Mouse (Mus musculus) c-Kit-positive CD71-positive TER-119-positive erythroid progenitor cells, embryonic 14.5 days (primary cell): ENCODE results near the gene Cox17.

ENCODE experiments used
- DNase-seq: peaks from one replicate; pipeline ENCODE4 v3.0.0-alpha.2; 2013; ENCODE audit warnings: low spot score

The Cox17 gene

DNA sequence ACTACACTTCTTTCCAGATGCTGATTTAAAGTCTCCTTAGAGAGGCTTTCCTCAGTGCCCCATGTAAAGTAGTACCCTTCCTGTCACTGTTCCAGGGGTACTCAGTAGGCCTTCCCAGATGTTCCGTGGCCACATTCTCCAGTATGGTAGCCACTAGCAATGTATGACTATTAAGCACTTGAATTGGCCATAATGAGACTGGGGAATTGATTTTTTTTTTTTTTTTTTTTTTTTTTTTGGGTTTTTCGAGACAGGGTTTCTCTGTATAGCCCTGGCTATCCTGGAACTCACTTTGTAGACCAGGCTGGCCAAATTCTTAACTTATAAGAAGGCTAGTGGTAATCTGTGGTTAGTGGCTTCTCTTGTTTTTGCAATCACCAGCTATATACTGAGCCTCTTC lies 3.1 kb downstream of the Cox17 start:
- no peak for DNase-seq

- peak; percentile 52 for DNase-seq
These were observed 3.6 kb downstream of the Cox17 start for GRCm38 (mm10) chr16:38350361-38350855.

- DNase-seq = no peak
These were observed 4.1 kb downstream of the Cox17 start for GRCm38 (mm10) chr16:38350939-38351338.

DNA sequence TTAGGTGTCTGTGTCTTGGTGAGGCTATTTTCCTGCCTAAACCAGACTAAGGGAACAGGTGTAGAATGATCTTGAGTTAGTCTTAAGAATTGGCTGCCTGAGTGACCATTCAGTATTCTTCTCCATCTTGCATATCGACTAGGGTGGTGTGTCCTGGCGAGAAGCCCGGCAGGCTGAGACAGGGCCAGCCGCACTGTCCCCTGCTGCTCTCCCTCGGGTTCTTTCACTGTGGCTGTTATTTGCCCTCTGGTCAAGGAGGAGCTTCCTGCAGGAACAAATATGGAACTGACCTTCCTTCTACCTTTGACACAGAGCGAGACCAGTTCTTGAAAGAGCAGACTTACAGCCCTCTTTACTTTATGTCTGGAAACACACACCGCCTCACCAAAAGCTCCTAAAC lies 5.2 kb downstream of the Cox17 start:
- DNase-seq = no peak

DNA sequence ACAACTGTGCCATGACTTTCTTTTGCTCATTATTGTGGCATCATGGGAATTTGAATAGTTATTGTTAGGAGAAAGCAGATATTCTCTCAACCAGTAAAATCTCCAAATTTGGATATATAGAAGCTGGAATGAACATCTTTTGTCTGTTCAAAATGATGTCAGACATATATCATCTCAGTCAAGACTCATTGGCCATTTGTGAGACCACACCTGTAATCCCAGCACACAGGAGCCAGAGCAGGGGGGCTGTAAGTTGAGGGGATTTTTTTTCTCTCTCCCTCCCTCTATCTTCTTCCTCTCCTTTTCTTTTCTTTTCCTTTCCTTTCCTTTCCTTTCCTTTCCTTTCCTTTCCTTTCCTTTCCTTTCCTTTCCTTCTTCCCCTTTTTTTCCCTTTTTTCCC lies 6.1 kb downstream of the Cox17 start:
- no peak for DNase-seq

DNA sequence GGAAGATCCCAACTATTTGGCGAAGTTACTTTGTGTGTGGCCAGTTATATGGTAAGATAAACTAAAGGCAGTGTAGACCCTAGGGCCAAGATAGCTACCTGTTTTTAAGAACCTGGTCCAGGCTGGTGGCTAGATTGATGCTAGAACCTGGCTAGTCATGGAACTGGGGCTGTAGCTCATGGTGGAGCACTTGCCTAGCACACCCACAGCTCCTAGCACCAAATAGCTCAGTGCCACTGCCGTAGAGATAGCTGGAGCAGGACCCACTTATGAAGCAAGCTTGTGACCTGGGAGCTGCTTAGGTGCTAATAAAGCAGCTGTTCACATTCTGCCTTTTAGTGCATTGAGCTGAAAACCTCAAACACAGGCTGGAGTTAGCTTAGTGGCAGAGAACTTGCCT lies 6.9 kb downstream of the Cox17 start:
- DNase-seq = no peak

GRCm38 (mm10) chr16:38354185-38354913 lies 7.6 kb downstream of the Cox17 start:
- DNase-seq = no peak

- no peak for DNase-seq
These were observed 11.5 kb downstream of the Cox17 start for GRCm38 (mm10) chr16:38358256-38358812.

DNA sequence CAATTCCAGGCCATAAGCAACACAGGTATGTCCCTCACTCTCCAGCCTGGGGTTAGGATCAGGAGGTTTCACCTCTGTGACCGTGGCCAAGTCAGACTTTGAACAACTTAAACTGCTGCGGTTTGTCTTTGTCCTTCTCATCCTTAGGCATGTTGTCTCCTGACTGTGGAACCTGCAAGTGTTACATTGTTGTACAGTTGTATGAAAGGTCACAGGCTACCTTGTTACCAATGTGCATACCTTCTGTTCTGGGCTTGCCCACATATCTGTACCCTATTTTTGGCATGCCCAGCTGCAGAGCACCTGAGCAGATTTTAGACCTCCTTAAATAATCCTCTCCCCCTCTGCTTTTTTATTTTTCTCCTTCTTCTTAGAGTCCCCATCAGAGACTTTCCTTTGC lies 12.4 kb downstream of the Cox17 start:
- DNase-seq = no peak

GRCm38 (mm10) chr16:38359857-38360256 lies 13.1 kb downstream of the Cox17 start:
- DNase-seq = no peak

- no peak for DNase-seq
These were observed 13.5 kb downstream of the Cox17 start for GRCm38 (mm10) chr16:38360317-38360716.

DNA sequence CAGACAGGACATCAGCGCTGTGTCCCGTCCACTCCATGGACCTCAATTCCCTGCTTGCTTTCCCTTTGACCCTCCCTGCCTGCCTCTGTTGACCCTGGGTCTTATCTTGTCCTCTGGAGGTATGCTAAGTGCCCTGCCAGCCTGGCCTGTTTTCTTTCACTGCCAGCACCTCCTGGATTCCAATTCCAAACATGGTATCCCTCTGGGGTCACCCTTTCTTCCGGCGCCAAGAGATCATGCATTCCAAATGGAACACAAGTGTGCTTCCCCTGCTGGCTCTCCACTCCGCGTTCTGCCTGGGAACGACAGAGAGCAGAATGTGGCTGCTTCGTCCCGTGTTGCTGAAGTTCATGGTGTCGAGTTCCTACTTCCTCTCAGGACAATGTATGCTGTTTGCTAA lies 15.1 kb downstream of the Cox17 start, which contains the start of gene Popdc2:
Popdc2 (plus strand) TSS at position 277 of the 400 bp plus-strand sequence.
- DNase-seq = no peak

DNA sequence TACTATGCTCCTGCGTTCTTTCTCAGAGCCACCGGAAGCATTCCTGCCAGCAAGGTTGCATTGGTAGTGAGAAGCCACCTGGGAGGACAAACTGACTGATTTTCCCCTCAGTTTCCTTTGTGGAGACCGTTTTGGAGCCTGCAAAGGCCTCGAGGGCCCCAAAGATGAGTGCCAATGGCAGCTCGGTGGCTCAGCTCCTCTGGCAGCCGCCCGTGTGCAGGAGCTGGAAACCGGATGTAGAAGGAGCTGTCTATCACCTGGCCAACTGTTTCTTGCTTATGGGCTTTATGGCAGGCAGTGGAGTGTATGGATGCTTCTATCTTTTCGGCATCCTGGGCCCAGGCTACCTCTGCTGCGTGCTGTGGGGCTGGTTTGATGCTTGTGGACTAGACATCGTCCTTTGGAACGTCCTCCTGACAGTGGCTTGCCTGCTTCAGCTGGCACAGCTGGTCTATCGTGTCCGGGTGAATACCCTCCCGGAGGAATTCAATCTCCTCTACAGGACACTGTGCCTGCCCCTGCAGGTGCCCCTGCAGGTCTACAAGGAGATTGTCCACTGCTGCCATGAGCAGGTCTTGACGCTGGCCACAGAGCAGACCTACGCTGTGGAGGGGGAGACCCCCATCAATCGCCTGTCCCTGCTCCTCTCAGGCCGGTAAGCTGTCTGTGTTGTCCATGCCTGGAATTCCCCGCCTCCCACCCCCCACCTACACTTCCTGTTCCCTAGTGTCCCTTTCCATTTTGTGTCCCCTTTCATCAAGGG lies 15.9 kb downstream of the Cox17 start:
- DNase-seq = no peak

DNA sequence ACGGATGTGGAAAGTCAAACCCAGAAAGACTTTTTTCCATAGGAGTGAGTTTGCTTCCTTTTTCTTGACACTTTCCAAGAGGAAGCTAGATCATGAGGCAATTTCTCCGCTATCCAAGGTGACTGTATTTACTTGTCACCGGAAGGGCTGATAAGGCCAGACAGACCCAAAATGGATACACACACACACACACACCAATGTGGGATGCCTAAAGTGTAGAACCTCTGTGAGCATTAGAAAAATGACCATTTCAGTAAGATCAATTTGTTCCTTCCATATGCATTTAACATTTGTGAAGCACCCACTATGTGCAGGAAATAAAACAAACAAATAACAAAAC lies 16.4 kb downstream of the Cox17 start:
- DNase-seq = no peak

DNA sequence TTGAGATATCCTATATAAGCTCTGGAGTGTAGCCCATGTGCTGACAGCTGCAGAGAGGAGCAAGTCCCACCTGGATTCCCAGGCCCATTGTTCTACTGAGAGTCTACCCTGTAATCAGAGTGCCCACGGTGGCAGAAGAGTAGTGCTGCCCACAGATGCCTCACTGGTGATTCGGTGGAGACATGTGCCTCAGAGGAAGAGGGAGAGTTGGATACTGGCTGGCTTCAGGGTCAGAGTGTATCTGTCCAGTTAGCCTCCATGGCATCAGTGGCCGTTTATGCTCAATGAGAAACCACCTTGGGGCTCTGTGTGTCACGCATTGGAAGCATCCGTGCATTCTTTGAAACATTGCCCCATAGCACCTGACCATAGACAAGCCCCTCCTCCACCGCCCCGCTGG lies 16.9 kb downstream of the Cox17 start:
- no peak for DNase-seq

GRCm38 (mm10) chr16:38365390-38365789 lies 18.6 kb downstream of the Cox17 start:
- no peak for DNase-seq

DNA sequence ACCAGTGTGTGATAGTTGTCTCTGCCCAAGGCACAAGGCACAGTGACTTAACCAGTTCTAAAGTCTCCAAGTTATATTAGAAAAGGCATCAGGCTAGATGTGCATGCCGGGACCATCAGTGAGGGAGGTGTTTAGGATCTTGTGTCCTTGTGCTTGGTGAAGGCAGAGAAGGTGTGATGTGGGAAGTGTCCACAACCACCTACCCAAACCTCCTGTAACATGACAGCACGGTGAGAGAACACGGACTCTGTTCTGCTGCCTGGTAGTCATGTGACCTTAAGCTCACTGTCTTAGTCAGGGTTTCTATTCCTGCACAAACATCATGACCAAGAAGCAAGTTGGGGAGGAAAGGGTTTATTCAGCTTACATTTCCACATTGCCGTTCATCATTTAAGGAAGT lies 19.4 kb downstream of the Cox17 start:
- DNase-seq = no peak

DNA sequence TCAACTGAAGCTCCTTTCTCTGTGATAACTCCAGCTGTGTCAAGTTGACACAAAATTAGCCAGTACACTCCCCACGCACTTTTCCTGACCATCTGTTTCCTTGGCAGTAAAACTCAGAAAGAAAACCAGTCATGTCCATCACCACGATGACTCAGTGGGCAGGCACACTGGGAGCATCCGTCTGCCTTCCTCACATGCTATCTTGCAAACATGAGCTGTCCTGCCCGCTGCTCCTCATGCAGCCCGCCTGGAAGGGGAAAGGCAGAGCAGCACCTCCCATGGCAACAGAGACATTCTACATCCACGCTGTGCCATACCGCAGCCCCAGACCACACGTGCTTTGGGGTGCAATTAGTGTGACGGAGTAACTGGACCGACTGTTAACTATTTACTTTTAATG lies 21.5 kb downstream of the Cox17 start:
- DNase-seq = no peak

DNA sequence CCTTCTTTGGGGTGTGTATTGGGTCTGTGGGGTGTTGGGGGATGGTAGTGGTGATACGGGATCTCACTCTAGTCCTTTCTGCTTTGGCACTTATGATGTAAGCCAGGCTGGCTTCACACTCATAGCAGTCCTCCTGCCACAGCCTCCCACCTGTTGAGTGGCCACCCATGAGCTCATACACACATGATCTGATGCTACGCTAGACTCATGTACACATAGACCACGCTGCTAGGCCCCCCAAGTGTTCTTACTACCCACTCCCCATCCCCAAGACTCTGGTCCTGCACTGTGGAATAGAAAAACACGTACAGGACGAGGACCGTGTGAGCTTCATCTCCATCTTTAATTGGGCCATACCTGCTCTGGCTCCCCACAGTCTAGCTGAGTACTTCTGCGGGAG lies 22.2 kb downstream of the Cox17 start:
- DNase-seq = no peak

DNA sequence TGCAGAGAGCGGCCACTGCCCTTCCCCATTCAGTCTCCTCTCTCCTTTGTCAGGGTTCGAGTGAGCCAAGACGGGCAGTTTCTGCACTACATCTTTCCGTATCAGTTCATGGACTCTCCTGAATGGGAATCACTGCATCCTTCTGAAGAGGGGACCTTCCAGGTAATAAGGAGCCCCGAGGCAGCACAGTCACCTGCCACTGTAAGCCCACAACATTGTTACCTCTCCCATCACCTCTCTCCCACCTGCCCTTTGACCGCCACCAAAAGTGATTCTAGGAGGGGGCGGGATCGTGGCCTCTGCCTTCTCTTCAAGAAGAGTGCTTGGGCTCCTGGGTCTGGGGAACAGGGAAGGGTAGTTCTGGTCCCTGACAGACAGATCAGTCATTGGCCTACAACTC lies 22.6 kb downstream of the Cox17 start:
- DNase-seq = no peak

DNA sequence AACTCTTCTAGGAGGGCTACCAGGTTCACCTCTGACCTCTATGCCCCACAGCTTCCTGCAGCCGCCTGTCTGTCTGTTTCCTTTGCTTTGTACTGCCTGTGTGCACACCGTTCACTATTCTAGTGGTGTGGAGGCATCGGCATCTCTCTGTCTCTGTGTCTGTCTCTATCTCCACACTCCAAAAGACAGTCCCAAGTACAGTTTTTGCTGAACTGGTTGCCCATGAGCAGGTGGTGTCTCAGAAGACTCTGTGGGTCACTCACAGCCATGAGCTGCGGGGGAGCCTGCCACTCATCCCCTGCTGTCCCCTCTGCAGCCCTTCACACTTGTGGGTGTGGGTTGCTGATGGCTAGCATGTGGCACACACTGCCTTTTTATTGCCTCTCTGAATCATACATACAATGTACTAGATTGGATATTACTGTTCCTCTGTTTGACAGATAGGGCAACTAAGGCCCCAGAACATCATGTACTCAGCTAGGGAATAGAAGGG lies 23.2 kb downstream of the Cox17 start:
- DNase-seq = no peak

DNA sequence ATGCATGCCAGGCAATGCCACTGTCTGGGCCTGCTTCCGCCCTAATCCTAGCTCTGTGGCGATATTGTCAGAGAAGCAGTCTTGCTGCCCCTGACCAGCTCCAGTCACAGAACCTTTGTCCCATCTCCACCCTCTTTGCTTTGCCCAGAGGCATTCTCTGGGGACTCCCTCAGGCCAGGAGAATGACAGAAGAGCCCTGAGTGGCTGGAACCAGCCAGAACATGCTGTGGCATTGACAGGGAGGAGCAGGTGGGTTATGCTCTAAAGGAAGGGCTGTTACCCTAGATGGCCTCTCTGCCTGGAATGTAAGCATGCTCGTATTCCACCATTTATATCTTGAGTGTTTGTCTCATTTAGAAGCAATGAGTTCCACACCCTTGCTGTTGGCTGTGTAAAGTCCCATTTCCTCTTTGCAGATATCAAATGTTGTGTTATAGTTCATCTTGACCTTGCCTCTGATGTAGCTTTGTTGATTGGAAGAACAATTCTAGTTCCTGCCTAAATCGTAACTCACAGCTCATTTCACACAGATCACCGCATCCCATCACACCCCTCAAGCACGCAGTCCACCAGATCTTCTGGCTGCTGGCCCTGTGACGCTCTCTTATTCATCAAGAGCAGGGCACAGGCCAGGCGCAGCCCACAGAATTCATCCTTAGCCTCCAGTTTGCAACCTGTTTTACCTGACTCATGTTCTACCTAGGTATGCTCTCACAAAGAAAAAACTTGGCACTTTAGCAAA lies 24.0 kb downstream of the Cox17 start:
- DNase-seq = no peak
